Mouse (Mus musculus): ENCODE results near the gene Tex2. TPM values are rescaled to one million over a fixed set of nuclear protein-coding genes. Genes with fewer than 3 reads are reported as not detected.

Tex2 gene
- polyA plus RNA-seq, 1 experiment from 2014 or later = 40.1 TPM

- no peak for ATAC-seq (ENCODE audit: low FRiP score)
- WGBS = 89% methylated on average over 11 of the region's 11 CpGs
- no peaks in the 10 kb centered on the region for H3K9me3 ChIP-seq (ENCODE audit: control insufficient read depth, low read length)
- H3K9ac ChIP-seq = no peak overlapping the region
- H3K27ac ChIP-seq = no peak overlapping the region
- no peaks in the 10 kb centered on the region for H3K36me3 ChIP-seq (replicated peaks; ENCODE audit: control insufficient read depth, insufficient read depth)
- no peak for DNase-seq (ENCODE audit: low spot score)
- no peaks in the 10 kb centered on the region; the same call in 1 of the 2 replicates for H3K4me1 ChIP-seq (replicated peaks; ENCODE audit: control insufficient read depth, insufficient read depth, low read length)
- H3K4me2 ChIP-seq (replicated peaks) = no peak overlapping the region
- no peaks in the 10 kb centered on the region for H3K27me3 ChIP-seq (ENCODE audit: control insufficient read depth, insufficient read depth, low read length)
- no peak overlapping the region for H3K4me3 ChIP-seq (replicated peaks; ENCODE audit: low read length)
Observed at GRCm38 (mm10) chr11:106591183-106591582, 22.0 kb downstream of the Tex2 start.

- Histone ChIP-seq H3K27me3 (ENCODE audit: control insufficient read depth, insufficient read depth, low read length) (no peaks in the 10 kb centered on the region), H3K9me3 (ENCODE audit: control insufficient read depth, low read length) (no peaks in the 10 kb centered on the region), H3K4me3 (replicated peaks; ENCODE audit: low read length) (no peak overlapping the region), H3K36me3 (replicated peaks; ENCODE audit: control insufficient read depth, insufficient read depth) (no peaks in the 10 kb centered on the region), H3K4me2 (replicated peaks) (no peak overlapping the region), H3K4me1 (replicated peaks; ENCODE audit: control insufficient read depth, insufficient read depth, low read length) (no peaks in the 10 kb centered on the region; the same call in 1 of the 2 replicates), H3K9ac (no peak overlapping the region), H3K27ac (no peak overlapping the region)
- no peak for DNase-seq (ENCODE audit: low spot score)
- ATAC-seq (ENCODE audit: low FRiP score) = no peak
- 46% methylated on average over 5 of the region's 5 CpGs for WGBS
Observed at GRCm38 (mm10) chr11:106590143-106590542, 23.1 kb downstream of the Tex2 start.

DNA sequence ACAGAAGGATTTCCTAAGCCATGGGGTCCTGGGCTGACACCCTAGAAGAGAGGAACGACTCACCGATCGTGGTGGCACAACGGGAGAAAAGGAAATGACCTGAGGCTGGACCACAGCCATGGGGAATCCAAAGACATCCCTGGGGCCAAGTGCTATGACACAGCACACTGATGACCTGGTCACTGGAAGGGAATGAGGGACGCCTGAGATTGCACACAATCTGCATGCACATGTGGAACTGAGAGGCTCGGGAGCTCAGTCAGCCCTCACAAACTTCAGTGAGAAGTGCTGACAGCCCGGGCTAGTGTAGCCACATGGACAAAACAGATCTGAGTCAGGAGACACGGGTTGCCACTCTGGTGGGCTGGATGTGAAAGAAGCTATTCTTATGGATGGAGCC, 24.4 kb downstream of the Tex2 start:
- no peak overlapping the region for H3K27ac ChIP-seq
- ATAC-seq (ENCODE audit: low FRiP score) (no peak), DNase-seq (ENCODE audit: low spot score) (no peak)
- H3K4me2 ChIP-seq (replicated peaks) = no peak overlapping the region
- H3K27me3 ChIP-seq (ENCODE audit: control insufficient read depth, insufficient read depth, low read length) = no peaks in the 10 kb centered on the region
- H3K4me3 ChIP-seq (replicated peaks; ENCODE audit: low read length) = no peak overlapping the region
- no peaks in the 10 kb centered on the region; the same call in 1 of the 2 replicates for H3K4me1 ChIP-seq (replicated peaks; ENCODE audit: control insufficient read depth, insufficient read depth, low read length)
- no peaks in the 10 kb centered on the region for H3K9me3 ChIP-seq (ENCODE audit: control insufficient read depth, low read length)
- WGBS = 58% methylated on average over 8 of the region's 8 CpGs
- H3K9ac ChIP-seq = no peak overlapping the region
- no peaks in the 10 kb centered on the region for H3K36me3 ChIP-seq (replicated peaks; ENCODE audit: control insufficient read depth, insufficient read depth)

DNA sequence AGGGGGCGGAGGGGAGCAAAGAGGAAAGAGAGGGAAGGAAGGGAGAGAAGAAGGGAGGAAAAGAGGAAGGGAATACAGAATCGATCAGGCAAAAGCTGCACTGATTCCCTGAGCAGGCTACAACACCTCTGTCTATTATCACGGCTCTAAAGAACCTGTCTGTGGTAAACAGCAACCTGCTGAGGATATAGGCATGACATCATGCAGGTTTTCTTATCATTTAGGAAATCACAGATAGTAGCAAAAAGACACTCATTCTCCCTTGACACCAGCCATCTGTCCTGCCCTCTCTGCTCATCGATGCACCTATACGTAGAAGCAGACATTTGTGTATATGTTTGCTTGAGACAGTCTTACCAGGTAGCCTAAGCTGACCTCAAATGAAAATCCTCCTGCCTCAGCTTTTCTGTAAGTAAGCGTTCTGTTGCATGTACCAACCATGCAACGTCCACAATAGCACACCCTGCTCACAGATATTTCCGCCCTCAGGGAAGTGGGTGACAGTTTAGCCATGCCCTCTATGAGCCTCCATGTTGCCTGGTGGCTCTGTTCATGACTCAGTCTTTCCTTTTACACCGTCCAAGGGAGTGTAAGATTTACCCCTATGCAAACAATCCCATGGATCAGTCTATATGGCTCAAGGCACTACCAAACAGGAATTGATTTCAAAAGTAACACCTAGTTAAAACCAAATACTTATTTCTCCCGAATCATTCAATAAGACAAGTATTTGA, 25.3 kb downstream of the Tex2 start:
- Histone ChIP-seq H3K27ac (no peak overlapping the region), H3K27me3 (ENCODE audit: control insufficient read depth, insufficient read depth, low read length) (no peaks in the 10 kb centered on the region), H3K4me3 (replicated peaks; ENCODE audit: low read length) (no peak overlapping the region), H3K9ac (no peak overlapping the region), H3K9me3 (ENCODE audit: control insufficient read depth, low read length) (no peaks in the 10 kb centered on the region), H3K4me1 (replicated peaks; ENCODE audit: control insufficient read depth, insufficient read depth, low read length) (no peaks in the 10 kb centered on the region; the same call in 1 of the 2 replicates), H3K36me3 (replicated peaks; ENCODE audit: control insufficient read depth, insufficient read depth) (no peaks in the 10 kb centered on the region), H3K4me2 (replicated peaks) (no peak overlapping the region)
- ATAC-seq (ENCODE audit: low FRiP score) (no peak), DNase-seq (ENCODE audit: low spot score) (no peak)
- 87% methylated on average over 10 of the region's 10 CpGs for WGBS

DNA sequence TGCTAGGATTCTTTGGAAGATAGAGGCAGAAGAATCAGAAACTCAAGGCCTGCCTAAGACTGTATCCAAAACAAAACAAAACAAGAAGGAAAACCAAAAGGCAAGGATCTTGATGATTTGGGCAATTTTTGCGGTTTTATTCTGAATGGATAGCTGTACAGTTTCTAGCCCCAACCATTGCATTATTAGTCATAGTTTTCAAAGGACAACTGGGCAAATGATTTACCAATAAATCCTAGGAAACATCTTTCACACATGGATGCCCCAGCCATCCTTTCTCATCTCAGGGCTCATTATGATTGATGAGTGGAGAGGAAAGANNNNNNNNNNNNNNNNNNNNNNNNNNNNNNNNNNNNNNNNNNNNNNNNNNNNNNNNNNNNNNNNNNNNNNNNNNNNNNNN, 29.4 kb downstream of the Tex2 start:
- Histone ChIP-seq H3K36me3 (replicated peaks; ENCODE audit: control insufficient read depth, insufficient read depth) (no peaks in the 10 kb centered on the region), H3K4me3 (replicated peaks; ENCODE audit: low read length) (no peak overlapping the region), H3K4me2 (replicated peaks) (no peak overlapping the region), H3K9me3 (ENCODE audit: control insufficient read depth, low read length) (no peaks in the 10 kb centered on the region), H3K27ac (no peak overlapping the region; the same call in 1 of the 2 replicates), H3K4me1 (replicated peaks; ENCODE audit: control insufficient read depth, insufficient read depth, low read length) (no peaks in the 10 kb centered on the region), H3K9ac (no peak overlapping the region), H3K27me3 (ENCODE audit: control insufficient read depth, insufficient read depth, low read length) (no peaks in the 10 kb centered on the region)
- ATAC-seq (ENCODE audit: low FRiP score) = no peak
- WGBS = 100% methylated on average over 1 of the region's 1 CpGs
- DNase-seq (ENCODE audit: low spot score) = no peak

GRCm38 (mm10) chr11:106581357-106581756, 31.9 kb downstream of the Tex2 start:
- 95% methylated on average over 10 of the region's 10 CpGs for WGBS
- Histone ChIP-seq H3K4me2 (replicated peaks) (no peak overlapping the region), H3K36me3 (replicated peaks; ENCODE audit: control insufficient read depth, insufficient read depth) (no peaks in the 10 kb centered on the region), H3K4me3 (replicated peaks; ENCODE audit: low read length) (no peak overlapping the region), H3K9ac (no peak overlapping the region), H3K4me1 (replicated peaks; ENCODE audit: control insufficient read depth, insufficient read depth, low read length) (no peaks in the 10 kb centered on the region), H3K27me3 (ENCODE audit: control insufficient read depth, insufficient read depth, low read length) (no peaks in the 10 kb centered on the region), H3K27ac (no peak overlapping the region), H3K9me3 (ENCODE audit: control insufficient read depth, low read length) (no peaks in the 10 kb centered on the region)
- DNase-seq (ENCODE audit: low spot score) (no peak), ATAC-seq (ENCODE audit: low FRiP score) (no peak)

DNA sequence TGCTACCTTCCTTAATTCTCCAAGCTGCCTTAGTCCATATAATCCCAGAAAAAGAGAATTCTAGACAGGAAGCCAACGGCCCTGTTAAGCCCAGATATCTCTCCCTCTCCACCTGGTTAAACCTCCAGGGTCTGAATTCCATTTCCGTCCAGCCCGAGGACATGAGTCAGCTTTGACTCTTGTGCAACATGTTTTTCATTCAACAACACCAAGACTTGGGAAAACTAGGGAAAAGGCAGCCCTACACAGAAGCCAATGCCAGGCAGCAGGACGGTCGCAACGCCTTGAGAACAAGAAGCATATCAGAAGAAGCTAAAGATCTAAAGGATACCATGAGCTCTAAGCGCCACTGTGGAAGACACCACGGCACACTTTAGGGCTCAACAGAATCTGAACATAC, 32.8 kb downstream of the Tex2 start:
- ATAC-seq (ENCODE audit: low FRiP score) = no peak
- H3K4me3 ChIP-seq (replicated peaks; ENCODE audit: low read length) = no peak overlapping the region
- WGBS = 94% methylated on average over 8 of the region's 8 CpGs

DNA sequence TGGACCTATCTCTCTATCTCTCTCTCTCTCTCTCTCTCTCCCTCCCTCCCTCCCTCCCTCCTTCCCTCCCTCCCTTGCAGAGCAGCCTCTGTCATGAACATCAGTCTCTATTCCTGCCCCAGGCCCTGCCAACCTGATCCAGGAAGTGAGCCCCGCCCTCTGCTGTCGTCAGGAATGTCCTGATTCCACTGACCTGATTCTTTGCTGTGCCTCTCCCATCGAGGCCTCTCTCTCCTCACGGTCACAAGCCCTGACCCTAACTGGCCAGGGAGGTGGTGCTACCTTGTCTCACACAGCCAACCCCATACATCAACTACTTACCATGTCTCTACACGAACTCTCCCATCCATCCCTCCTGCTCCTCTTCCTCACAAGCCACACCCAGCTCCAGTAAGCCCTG, 33.3 kb downstream of the Tex2 start:
- Histone ChIP-seq H3K4me3 (replicated peaks; ENCODE audit: low read length) (no peak overlapping the region), H3K9ac (no peak overlapping the region), H3K27me3 (ENCODE audit: control insufficient read depth, insufficient read depth, low read length) (no peaks in the 10 kb centered on the region), H3K4me1 (replicated peaks; ENCODE audit: control insufficient read depth, insufficient read depth, low read length) (no peaks in the 10 kb centered on the region), H3K27ac (no peak overlapping the region), H3K4me2 (replicated peaks) (no peak overlapping the region), H3K36me3 (replicated peaks; ENCODE audit: control insufficient read depth, insufficient read depth) (no peaks in the 10 kb centered on the region), H3K9me3 (ENCODE audit: control insufficient read depth, low read length) (no peaks in the 10 kb centered on the region)
- ATAC-seq (ENCODE audit: low FRiP score) = no peak
- WGBS = 73% methylated on average over 5 of the region's 5 CpGs
- no peak for DNase-seq (ENCODE audit: low spot score)

More for the DNA sequence above, 32.8 kb downstream of the Tex2 start:
- Histone ChIP-seq H3K36me3 (replicated peaks; ENCODE audit: control insufficient read depth, insufficient read depth) (no peaks in the 10 kb centered on the region), H3K9ac (no peak overlapping the region), H3K9me3 (ENCODE audit: control insufficient read depth, low read length) (no peaks in the 10 kb centered on the region), H3K27ac (no peak overlapping the region), H3K4me1 (replicated peaks; ENCODE audit: control insufficient read depth, insufficient read depth, low read length) (no peaks in the 10 kb centered on the region), H3K4me2 (replicated peaks) (no peak overlapping the region), H3K27me3 (ENCODE audit: control insufficient read depth, insufficient read depth, low read length) (no peaks in the 10 kb centered on the region)
- DNase-seq (ENCODE audit: low spot score) = no peak

GRCm38 (mm10) chr11:106579146-106579545, 34.1 kb downstream of the Tex2 start:
- H3K36me3 ChIP-seq (replicated peaks; ENCODE audit: control insufficient read depth, insufficient read depth) = no peaks in the 10 kb centered on the region
- WGBS = 89% methylated on average over 2 of the region's 2 CpGs
- no peaks in the 10 kb centered on the region for H3K9me3 ChIP-seq (ENCODE audit: control insufficient read depth, low read length)

More at GRCm38 (mm10) chr11:106579146-106579545, 34.1 kb downstream of the Tex2 start:
- ATAC-seq (ENCODE audit: low FRiP score) (no peak), DNase-seq (ENCODE audit: low spot score) (no peak)
- no peak overlapping the region for H3K27ac ChIP-seq
- H3K27me3 ChIP-seq (ENCODE audit: control insufficient read depth, insufficient read depth, low read length) = no peaks in the 10 kb centered on the region
- H3K4me2 ChIP-seq (replicated peaks) = no peak overlapping the region
- H3K4me3 ChIP-seq (replicated peaks; ENCODE audit: low read length) = no peak overlapping the region
- no peak overlapping the region for H3K9ac ChIP-seq
- no peaks in the 10 kb centered on the region for H3K4me1 ChIP-seq (replicated peaks; ENCODE audit: control insufficient read depth, insufficient read depth, low read length)

Measured in hindbrain, embryonic 14.5 days (tissue).